Mouse (Mus musculus): Measurements from ENCODE around the gene March7. TPM values are rescaled to one million over a fixed set of nuclear protein-coding genes. Genes with fewer than 3 reads are reported as not detected.

March7 gene
- polyA plus RNA-seq, 1 experiment from 2014 or later: 67.4 TPM

DNA sequence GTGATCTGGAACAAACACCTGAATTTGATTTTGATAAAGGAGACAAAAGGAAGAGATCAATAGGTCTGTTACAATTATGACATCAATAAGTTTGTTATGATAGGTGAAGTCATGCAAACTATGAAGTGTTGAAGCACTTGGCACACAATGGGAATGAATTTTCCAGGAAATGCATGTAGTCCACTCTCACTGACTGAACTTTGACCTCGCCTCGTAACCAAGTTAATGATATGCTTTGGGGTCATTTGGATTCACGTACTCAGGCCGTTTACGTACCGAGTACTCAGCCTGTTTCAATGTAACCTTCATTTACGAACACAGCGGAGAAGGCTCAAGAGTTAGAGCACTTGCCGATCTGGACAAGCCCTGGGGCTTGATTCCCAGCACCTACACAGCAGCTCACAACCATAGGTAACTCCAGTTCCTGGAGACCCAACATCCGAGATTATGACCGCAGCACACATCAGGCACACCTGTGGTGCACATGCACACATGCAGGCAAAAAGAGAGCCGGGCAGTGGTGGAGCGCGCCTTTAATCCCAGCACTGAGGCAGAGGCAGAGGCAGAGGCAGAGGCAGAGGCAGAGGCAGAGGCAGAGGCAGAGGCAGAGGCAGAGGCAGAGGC is 60.3 kb downstream of the March7 start:
- DNase-seq (ENCODE audit: low spot score): no peak
- Histone ChIP-seq H3K27ac (replicated peaks) (no peak overlapping the region), H3K27me3 (ENCODE audit: low read depth, poor library complexity, severe bottlenecking) (no peaks in the 10 kb centered on the region), H3K4me3 (no peak overlapping the region), H3K4me1 (no peaks in the 10 kb centered on the region), H3K36me3 (0 out of 2 replicates have a peak, but pooled peaks cover 4% of the 10 kb centered on the region), H3K9me3 (replicated peaks) (0 out of 2 replicates have a peak, but pooled peaks cover 5% of the 10 kb centered on the region)
- 96% methylated on average over 14 of the region's 14 CpGs for WGBS

GRCm38 (mm10) chr2:60278627-60279026 is 68.9 kb downstream of the March7 start:
- Histone ChIP-seq H3K4me3 (no peak overlapping the region), H3K36me3 (no peaks in the 10 kb centered on the region), H3K9me3 (replicated peaks) (no peaks in the 10 kb centered on the region), H3K27me3 (ENCODE audit: low read depth, poor library complexity, severe bottlenecking) (peaks cover 16% of the 10 kb centered on the region), H3K27ac (replicated peaks) (no peak overlapping the region), H3K4me1 (peaks cover 11% of the 10 kb centered on the region)
- 89% methylated on average over 4 of the region's 4 CpGs for WGBS
- DNase-seq (ENCODE audit: low spot score): no peak

GRCm38 (mm10) chr2:60282625-60283024 is 72.9 kb downstream of the March7 start:
- Histone ChIP-seq H3K36me3 (no peaks in the 10 kb centered on the region), H3K4me1 (peaks cover 18% of the 10 kb centered on the region), H3K4me3 (no peak overlapping the region), H3K27me3 (ENCODE audit: low read depth, poor library complexity, severe bottlenecking) (peaks cover 41% of the 10 kb centered on the region), H3K9me3 (replicated peaks) (no peaks in the 10 kb centered on the region), H3K27ac (replicated peaks) (no peak overlapping the region)
- DNase-seq (ENCODE audit: low spot score): no peak
- WGBS: 78% methylated on average over 4 of the region's 4 CpGs

DNA sequence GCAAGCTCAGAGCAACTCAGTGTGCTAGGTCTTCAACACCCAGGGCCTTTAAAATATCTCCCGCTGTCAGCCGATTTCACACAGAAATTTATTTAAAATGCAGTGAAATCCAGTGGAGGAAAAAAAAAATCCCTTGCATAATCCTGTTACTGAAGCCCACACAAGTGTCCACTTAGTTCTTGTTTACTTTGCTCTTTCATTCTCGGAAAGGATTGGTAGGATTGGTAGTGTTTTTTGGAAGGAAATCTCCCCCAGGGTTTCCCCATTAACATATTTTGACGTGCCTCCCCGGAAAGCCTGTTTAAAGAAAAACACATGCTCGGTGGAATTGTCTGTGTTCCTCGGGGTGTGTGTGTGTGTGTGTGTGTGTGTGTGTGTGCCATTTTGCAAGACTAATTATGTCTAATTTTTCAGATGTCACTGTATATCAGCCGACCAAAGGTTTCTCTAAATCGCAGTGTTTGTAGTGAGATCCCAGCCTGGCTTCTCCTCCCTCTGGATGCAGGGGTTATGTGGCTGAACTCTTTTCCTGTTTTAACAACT is 73.6 kb downstream of the March7 start:
- Histone ChIP-seq H3K27ac (replicated peaks) (peak overlapping the region; percentile 78), H3K27me3 (ENCODE audit: low read depth, poor library complexity, severe bottlenecking) (peaks cover 41% of the 10 kb centered on the region), H3K4me3 (peak overlapping the region; percentile 62), H3K36me3 (no peaks in the 10 kb centered on the region), H3K9me3 (replicated peaks) (no peaks in the 10 kb centered on the region), H3K4me1 (peaks cover 18% of the 10 kb centered on the region)
- 10% methylated on average over 9 of the region's 9 CpGs for WGBS
- no peak for DNase-seq (ENCODE audit: low spot score)

GRCm38 (mm10) chr2:60283751-60284466 is 74.2 kb downstream of the March7 start:
- 1% methylated on average over 42 of the region's 42 CpGs for WGBS

GRCm38 (mm10) chr2:60284467-60284821 is 74.8 kb downstream of the March7 start, which contains the start of gene Cd302:
Gene Cd302 (minus strand): TSS chr2:60284488.
- 66% methylated on average over 4 of the region's 4 CpGs for WGBS
- Histone ChIP-seq H3K4me1 (peaks cover 18% of the 10 kb centered on the region), H3K27me3 (ENCODE audit: low read depth, poor library complexity, severe bottlenecking) (peaks cover 41% of the 10 kb centered on the region), H3K4me3 (peak within 1 kb of the TSS; percentile 62), H3K27ac (replicated peaks) (peak within 1 kb of the TSS; percentile 78), H3K36me3 (no peaks in the 10 kb centered on the region), H3K9me3 (replicated peaks) (no peaks in the 10 kb centered on the region)
- DNase-seq (ENCODE audit: low spot score): no peak

More at GRCm38 (mm10) chr2:60283751-60284466, 74.2 kb downstream of the March7 start:
- peak overlapping the region; percentile 78 for H3K27ac ChIP-seq (replicated peaks)
- peak overlapping the region; percentile 62 for H3K4me3 ChIP-seq
- no peaks in the 10 kb centered on the region for H3K36me3 ChIP-seq
- no peaks in the 10 kb centered on the region for H3K9me3 ChIP-seq (replicated peaks)
- peaks cover 18% of the 10 kb centered on the region for H3K4me1 ChIP-seq
- peak; percentile 57 for DNase-seq (ENCODE audit: low spot score)
- peaks cover 41% of the 10 kb centered on the region for H3K27me3 ChIP-seq (ENCODE audit: low read depth, poor library complexity, severe bottlenecking)

GRCm38 (mm10) chr2:60285107-60285617 is 75.5 kb downstream of the March7 start:
- 93% methylated on average over 8 of the region's 8 CpGs for WGBS
- no peak overlapping the region for H3K4me3 ChIP-seq
- no peak overlapping the region for H3K27ac ChIP-seq (replicated peaks)
- no peaks in the 10 kb centered on the region for H3K36me3 ChIP-seq
- H3K4me1 ChIP-seq: peaks cover 18% of the 10 kb centered on the region
- H3K9me3 ChIP-seq (replicated peaks): no peaks in the 10 kb centered on the region
- no peak for DNase-seq (ENCODE audit: low spot score)
- H3K27me3 ChIP-seq (ENCODE audit: low read depth, poor library complexity, severe bottlenecking): peaks cover 41% of the 10 kb centered on the region

- 82% methylated on average over 4 of the region's 4 CpGs for WGBS
- H3K4me1 ChIP-seq: peaks cover 7% of the 10 kb centered on the region
- H3K27ac ChIP-seq (replicated peaks): no peak overlapping the region
- H3K9me3 ChIP-seq (replicated peaks): no peaks in the 10 kb centered on the region
- H3K4me3 ChIP-seq: no peak overlapping the region
- H3K27me3 ChIP-seq (ENCODE audit: low read depth, poor library complexity, severe bottlenecking): peaks cover 26% of the 10 kb centered on the region
- no peaks in the 10 kb centered on the region for H3K36me3 ChIP-seq
- no peak for DNase-seq (ENCODE audit: low spot score)
These were observed 78.9 kb downstream of the March7 start for GRCm38 (mm10) chr2:60288606-60289005.

DNA sequence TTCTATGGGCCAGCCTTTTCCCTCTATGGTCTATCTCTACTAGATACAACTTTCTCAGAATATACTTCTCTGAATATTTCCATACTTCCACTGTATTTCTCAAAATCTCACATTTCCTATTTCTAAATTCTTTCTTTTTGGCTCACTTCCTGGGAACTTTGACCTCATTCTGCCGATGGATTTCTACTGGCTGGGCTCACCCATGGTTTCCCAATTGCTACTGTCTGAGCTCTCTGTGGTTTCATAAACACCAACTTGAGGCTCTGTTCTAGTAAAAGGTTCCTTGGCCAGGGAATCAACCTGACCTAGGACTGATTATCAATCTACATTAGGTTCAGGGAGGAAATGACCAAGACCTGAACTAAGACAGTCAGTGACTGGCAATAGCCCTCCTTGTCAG is 79.8 kb downstream of the March7 start:
- H3K4me1 ChIP-seq: no peaks in the 10 kb centered on the region
- H3K9me3 ChIP-seq (replicated peaks): no peaks in the 10 kb centered on the region
- peaks cover 17% of the 10 kb centered on the region for H3K27me3 ChIP-seq (ENCODE audit: low read depth, poor library complexity, severe bottlenecking)
- no peak overlapping the region for H3K4me3 ChIP-seq
- WGBS: 95% methylated on average over 1 of the region's 1 CpGs
- DNase-seq (ENCODE audit: low spot score): no peak
- H3K36me3 ChIP-seq: no peaks in the 10 kb centered on the region
- H3K27ac ChIP-seq (replicated peaks): no peak overlapping the region

DNA sequence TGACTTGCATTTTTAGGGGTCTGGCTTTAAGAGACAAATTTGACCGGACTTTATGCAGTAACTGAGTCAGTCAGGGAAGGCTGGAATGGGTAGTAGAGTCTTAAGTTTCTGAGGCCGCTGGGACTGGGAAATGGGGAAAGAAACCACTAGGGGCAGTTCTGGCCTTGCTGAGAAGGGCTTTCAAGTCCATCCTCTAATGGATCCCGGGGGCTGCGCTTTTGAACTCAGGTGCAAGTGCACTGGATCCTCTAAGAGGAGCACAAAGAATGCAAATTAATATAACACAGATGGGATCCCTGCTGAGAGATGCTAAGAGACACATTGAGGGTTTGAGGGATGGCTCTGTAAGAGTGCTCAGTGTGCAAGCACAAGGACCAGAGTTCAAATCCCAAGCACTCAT is 81.7 kb downstream of the March7 start:
- no peaks in the 10 kb centered on the region for H3K36me3 ChIP-seq
- no peak for DNase-seq (ENCODE audit: low spot score)
- H3K27me3 ChIP-seq (ENCODE audit: low read depth, poor library complexity, severe bottlenecking): no peaks in the 10 kb centered on the region
- no peak overlapping the region for H3K27ac ChIP-seq (replicated peaks)
- no peaks in the 10 kb centered on the region for H3K9me3 ChIP-seq (replicated peaks)
- WGBS: 82% methylated on average over 4 of the region's 4 CpGs
- no peaks in the 10 kb centered on the region for H3K4me1 ChIP-seq
- H3K4me3 ChIP-seq: no peak overlapping the region

DNA sequence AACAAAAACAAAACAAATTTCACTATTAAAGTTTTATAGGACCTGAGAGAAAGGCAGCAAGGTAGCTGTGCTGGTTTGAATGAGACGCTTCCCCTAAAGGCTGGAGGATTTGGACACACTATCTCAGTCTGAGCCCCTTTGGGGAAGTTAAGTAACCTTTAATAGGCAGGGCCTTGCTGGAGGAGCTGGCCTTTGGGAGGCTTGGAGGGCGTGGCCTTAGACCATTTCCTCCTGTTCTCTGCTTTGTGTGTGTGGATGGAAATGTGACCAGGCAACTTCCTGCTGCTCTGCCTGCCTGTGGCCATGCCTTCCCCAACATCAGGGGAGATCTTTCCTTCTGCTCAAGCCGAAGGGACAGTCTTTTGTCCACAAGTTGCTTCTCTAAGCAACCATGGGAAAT is 88.6 kb downstream of the March7 start:
- 82% methylated on average over 3 of the region's 3 CpGs for WGBS
- H3K4me1 ChIP-seq: no peaks in the 10 kb centered on the region

GRCm38 (mm10) chr2:60299323-60299722 is 89.6 kb downstream of the March7 start:
- no peak overlapping the region for H3K27ac ChIP-seq (replicated peaks)
- WGBS: 94% methylated on average over 2 of the region's 2 CpGs
- no peak for DNase-seq (ENCODE audit: low spot score)

More for the DNA sequence above, 88.6 kb downstream of the March7 start:
- Histone ChIP-seq H3K9me3 (replicated peaks) (no peaks in the 10 kb centered on the region), H3K4me3 (no peak overlapping the region), H3K36me3 (no peaks in the 10 kb centered on the region), H3K27ac (replicated peaks) (no peak overlapping the region), H3K27me3 (ENCODE audit: low read depth, poor library complexity, severe bottlenecking) (no peaks in the 10 kb centered on the region)
- no peak for DNase-seq (ENCODE audit: low spot score)

More at GRCm38 (mm10) chr2:60299323-60299722, 89.6 kb downstream of the March7 start:
- Histone ChIP-seq H3K36me3 (no peaks in the 10 kb centered on the region), H3K27me3 (ENCODE audit: low read depth, poor library complexity, severe bottlenecking) (no peaks in the 10 kb centered on the region), H3K4me1 (no peaks in the 10 kb centered on the region), H3K9me3 (replicated peaks) (no peaks in the 10 kb centered on the region), H3K4me3 (no peak overlapping the region)
